Mouse (Mus musculus): ENCODE results near the gene Mtus2.
"Not testable (repeated sequence)": the region's sequence is repeated elsewhere in the genome, so short reads cannot be mapped to it uniquely, and the experiment has no call there.

The Mtus2 gene

DNA sequence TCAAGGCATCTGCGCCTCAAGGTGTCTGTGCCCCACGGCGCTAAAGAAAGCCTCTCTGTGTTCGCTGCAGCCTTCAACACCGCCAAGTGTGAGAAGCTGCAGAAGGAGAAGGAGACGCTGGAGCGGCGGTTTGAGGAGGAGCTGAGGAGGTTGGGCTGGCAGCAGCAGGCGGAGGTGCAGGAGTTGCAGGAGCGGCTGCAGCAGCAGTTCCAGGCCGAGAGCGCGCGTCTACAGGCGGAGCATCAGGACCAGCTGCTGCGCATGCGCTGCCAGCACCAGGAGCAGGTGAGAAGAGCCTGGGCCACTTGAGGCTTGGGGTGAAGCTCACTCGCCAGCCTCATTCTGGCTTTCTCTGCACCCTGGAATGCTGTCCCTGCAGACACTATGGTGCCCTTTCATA, 331.7 kb downstream of the Mtus2 start:
- no peak for DNase-seq

DNA sequence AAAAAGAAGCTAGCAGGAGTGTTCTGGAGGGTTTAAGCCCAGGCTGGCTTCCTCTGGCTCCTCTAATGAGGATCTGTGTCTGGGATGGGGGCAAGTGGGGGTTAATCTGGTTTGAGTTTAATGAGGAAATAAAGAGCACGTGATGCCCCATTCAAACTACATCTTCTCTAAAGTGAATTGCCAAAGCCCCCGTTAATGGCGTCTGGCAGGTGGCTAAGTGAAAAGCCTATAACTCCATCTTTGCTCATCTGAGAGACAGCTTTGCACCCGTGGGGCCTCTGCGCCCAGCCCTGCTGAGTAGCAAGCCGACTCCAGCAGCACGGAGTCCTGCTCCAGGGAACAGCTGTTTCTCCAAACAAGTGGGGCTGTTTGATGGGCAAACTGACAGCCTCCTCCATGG, 332.8 kb downstream of the Mtus2 start:
- no peak for DNase-seq

- DNase-seq, result no peak
Measured at GRCm38 (mm10) chr5:148292862-148293261, 335.7 kb downstream of the Mtus2 start.

DNA sequence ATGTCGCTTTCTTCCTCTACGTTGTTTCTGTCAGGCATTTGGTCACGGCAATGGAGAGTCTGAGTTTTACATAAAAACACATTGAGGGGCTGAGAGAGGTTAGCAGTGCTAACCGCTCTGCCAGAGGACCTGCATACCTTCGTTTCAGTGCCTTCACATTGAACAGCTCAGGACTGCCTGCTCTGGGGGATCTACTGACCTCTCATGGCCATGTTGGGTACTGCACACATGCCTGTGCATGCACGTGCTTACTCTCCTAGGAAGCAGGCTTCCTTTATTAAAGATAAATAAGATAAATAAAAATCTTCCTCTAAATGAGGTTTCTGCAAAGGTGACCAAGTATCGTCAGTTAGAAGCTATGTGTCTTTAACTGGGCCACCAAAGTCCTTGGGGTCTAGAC, 336.2 kb downstream of the Mtus2 start:
- DNase-seq, result peak in 1 of 2 experiments; percentile 12

DNA sequence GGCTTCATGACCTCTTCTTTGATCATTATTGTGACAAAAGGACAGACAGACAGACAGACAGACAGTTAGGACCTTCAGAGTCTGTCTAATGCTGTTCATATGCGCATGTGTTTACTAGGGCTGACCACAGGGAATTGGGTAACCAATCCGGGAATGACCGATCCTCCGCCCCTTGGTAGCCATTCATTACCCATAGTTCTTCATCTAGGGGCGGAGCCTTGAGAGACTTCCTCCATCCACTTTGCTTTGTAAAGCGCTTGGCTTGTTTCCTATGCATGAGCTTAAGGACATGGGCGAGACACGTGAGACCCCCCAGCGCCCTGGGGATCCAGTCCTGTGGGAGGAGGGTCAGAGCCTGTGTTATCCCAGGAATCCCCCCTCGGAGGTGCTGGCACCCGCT, 345.8 kb downstream of the Mtus2 start:
- DNase-seq, result no peak

DNA sequence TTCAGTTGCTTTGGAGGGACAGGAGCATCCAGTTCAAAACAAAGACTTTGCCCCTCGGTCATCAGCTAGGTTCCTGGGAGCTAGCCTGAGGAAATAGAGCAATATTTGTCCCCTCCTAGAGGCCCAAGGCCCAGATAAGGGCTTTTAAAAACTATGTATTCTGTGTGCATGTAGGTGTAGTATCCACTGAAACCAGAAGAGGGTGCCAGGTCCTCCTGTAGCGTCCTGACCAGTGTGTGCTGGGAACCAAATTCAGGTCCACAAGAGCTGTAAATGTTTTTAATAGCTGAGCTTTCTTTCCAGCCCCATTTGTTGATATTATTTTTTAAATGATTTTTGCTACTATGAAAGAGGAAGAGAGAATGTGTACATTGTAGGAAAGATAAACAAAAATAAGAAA, 347.0 kb downstream of the Mtus2 start:
- DNase-seq, result no peak

- DNase-seq, result peak in 1 of 2 experiments; percentile 13
Measured at GRCm38 (mm10) chr5:148310790-148311189, 353.7 kb downstream of the Mtus2 start.

DNA sequence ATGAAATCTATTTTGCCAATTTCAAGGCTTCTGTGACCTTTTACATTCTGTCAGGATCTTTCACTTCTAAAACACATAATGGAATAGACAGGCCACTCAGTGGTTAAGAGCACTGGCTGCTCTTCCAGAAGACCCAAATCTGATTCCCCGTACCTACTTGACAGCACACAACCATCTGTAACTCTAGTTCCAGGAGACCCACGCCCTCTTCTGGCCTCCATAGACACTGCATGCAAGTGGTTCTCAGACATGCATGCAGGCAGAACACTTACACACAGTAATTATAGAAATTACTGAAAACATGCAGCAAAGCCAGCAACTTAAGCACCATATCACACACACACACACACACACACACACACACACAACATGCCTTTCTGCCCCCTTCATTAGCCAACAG, 355.3 kb downstream of the Mtus2 start:
- DNase-seq, result no peak

- DNase-seq, result no peak
Measured at GRCm38 (mm10) chr5:148314931-148315330, 357.8 kb downstream of the Mtus2 start.

GRCm38 (mm10) chr5:148325317-148325885, 368.3 kb downstream of the Mtus2 start:
- DNase-seq, result peak in 1 of 2 experiments; percentile 49

- DNase-seq, result not testable (repeated sequence)
Measured at GRCm38 (mm10) chr5:148326295-148326694, 369.2 kb downstream of the Mtus2 start.

- no peak for DNase-seq
Measured at GRCm38 (mm10) chr5:148328982-148329381, 371.9 kb downstream of the Mtus2 start.

- DNase-seq, result no peak
Measured at GRCm38 (mm10) chr5:148331229-148331776, 374.2 kb downstream of the Mtus2 start.

- no peak for DNase-seq
Measured at GRCm38 (mm10) chr5:148331926-148332621, 375.0 kb downstream of the Mtus2 start.

DNA sequence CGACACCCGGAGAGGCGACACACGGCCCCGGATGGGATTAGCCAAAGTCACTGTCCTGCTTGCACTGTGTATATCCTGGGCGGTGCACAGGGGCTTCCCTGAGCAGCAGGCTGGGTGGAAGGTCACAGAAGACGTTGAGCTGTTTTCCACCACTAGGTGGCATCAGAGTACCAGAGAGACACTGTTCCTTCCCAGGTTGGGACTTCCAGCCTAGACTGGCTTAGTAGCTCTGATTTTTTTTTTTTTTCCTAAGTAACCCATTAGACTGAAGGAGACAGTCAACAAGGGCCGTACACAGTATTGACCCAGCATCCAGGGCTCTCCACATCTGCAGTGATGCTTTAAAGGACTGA, 375.5 kb downstream of the Mtus2 start:
- peak; percentile 27 to 65 for DNase-seq

DNA sequence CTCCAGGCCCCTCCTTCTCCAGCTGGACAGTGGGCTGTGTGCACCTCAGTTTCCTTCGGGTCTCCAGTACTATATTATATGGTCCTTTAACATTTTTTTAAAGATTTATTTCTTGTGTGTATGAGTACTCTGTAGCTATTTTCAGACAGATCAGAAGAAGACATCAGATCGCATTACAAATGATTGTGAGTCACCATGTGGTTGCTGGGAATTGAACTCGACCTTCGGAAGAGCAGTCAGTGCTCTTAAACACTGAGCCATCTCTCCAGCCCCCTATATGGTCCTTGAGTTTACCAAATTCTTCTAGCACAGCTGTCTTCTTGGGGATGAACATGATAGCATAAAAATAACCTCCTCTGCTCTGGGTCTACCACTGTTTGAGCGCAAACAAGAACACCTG, 382.0 kb downstream of the Mtus2 start:
- no peak for DNase-seq

- DNase-seq, result no peak
Measured at GRCm38 (mm10) chr5:148342061-148342741, 385.1 kb downstream of the Mtus2 start.

DNA sequence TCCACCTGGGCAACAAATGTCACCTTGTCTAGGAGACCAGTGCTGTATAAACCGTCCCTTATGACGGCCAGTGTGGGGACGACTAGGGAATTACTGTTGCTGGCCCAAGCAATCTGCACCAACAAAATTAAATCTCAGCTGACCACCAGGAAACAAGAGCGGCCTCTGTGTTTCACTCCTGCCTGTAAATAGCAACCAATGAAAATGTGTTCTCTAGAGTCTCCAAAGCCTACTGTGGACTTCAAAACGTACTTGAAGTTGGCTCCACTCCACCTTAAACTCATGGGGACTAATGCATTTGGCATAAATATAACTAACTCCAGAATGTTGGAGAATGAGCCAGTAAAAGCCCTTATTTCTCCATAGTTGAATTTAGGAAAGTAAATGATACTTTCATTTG, 387.3 kb downstream of the Mtus2 start:
- no peak for DNase-seq

- no peak for DNase-seq
Measured at GRCm38 (mm10) chr5:148346543-148346942, 389.4 kb downstream of the Mtus2 start.

DNA sequence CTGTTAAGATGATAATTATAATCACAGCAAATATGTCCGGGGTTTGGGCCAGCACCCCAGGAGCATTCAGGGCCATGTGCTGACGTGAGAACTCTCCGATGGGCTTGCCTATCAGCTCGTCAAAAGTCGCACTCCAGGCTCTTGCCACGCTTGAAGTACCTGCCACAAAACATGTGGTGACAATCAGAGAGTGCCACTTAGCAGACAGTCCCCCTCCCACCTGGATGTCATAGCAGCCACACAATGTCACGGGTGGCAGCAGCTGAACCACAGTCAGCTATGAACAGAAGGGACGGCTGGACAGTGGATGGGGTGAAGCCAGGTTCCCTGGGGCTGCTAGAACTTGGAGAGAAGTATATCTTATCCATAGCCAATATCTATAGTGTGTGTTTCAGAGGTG, 391.0 kb downstream of the Mtus2 start:
- DNase-seq, result no peak

DNA sequence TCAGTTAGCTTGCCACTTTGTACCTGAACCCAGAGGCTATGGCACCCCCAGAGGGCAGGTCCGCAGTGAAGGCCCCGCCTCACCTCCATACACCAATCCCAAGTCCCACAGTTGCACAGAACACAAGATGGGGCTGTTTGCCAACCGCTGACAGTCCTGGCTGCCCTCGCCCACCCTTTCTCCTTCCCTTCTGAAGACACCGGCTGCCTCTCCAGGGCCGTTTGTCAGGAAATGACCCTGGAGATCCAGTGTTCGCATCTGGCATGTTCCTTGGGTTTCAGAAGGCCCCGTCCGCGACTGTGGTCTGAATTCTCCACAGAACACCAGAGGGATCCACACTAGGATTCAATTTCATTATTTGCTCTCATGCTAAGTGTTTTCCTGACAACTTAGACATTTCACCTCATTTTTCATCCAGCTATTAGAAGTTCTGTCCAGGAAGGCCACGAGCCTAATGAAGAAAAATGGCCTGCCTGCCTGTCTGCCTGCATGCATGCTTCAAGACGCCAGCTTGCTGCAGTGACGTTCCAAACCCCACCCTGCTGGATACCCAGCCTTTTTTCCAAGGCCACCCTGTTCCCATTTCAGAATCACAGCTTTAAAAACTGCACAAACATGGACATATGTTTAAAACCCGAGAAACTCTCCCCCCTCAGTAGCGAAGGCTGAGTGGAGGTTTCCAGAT, 392.3 kb downstream of the Mtus2 start:
- DNase-seq, result no peak

DNA sequence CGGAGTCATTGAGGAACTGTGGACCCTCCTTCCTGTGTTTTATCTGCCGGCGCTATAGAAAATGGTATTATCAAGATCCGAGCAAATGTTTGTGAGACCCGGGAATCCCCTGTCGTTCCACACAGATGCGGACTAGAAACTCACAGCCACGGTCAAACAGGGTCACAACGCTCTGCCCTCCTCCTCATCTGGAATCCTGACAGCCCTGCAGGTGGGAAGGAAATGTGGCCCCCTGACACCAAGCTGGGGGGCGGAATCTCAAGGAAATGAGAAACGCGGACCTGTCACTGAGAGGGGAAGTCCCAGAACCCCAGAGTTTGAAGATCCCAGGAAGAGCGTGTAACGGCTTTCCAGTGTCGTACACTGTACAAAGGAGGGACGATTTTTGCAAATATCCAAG, 396.3 kb downstream of the Mtus2 start:
- no peak for DNase-seq

DNA sequence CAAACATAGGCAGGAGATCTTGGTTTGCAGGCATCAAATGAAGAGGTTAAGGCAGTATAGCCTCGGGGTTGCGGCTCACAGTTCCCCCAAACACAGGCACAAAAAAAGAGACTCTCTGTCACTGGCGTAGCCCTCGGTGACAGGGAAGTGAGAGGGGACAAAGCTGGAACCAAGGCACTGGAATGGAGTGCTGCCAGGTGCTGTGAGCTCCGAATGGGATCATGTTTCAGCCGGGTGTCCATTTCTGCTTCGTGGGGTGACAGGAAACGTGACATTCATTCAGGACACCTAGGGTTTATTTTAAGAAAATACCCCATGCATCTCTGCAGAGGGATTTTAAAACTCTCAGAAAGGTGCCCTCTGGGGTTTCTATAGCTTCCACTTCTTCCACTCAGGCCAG, 397.4 kb downstream of the Mtus2 start:
- DNase-seq, result no peak

Measured in spleen, adult 18-20 months (tissue).